Mouse (Mus musculus): ENCODE measurements around the gene Nol4l.
"Not testable (repeated sequence)": the region's sequence is repeated elsewhere in the genome, so short reads cannot be mapped to it uniquely, and the experiment has no call there.

Gene Nol4l

DNA sequence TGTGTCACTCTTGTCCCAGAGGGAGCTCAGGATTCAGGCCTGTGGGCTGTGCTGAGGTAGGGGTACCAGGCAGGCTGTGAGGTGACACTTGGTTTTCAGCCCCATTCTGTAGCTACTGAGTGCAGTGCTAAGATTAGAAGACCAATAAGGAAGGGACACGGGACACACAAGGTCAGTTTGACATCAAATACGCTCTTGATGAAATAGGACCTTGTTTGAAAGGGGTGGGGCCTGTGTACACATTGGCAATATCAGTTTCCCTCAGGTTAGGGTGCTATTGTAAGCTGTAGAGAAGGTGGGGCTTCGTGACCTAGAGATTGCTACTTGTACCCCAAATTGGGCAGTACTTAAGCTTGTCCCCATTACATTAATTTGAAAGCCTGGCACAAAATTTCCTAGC is 124.9 kb downstream of the Nol4l start:
- no peak for DNase-seq

DNA sequence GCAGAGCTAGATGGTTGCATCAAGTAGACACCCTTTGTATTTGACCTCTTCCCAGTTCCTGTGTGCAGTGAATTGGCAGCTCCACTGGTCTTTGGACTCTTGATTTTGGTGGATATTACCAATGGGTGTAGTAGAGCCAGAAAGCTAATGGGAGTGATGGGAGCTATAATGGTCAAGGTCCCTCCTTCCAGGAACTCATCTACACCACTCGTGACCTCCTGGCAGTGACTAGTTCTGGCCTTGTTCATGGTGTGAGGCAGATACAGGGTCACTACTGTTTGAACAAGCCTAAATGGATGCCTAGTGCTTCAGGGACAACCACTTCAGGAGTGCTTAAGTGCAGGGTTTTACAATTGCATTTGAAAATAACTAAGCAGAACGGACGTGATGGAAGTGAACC is 125.7 kb downstream of the Nol4l start:
- DNase-seq, result no peak

DNA sequence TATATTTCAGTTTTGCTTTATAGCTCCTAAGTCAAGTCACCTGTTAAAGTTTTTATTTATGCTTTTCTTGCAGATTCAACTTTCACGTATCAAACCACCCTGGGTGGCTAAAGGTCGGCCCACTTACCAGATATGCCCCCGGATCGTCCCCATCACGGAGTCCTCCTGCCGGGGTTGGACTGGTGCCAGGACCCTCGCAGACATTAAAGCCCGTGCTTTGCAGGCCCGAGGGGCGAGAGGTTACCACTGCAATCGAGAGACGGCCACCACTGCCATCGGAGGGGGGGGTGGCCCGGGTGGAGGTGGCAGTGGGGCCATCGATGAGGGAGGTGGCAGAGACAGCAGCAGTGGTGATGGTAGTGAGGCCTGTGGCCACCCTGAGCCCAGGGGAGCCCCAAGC is 130.6 kb downstream of the Nol4l start:
- no peak for DNase-seq

DNA sequence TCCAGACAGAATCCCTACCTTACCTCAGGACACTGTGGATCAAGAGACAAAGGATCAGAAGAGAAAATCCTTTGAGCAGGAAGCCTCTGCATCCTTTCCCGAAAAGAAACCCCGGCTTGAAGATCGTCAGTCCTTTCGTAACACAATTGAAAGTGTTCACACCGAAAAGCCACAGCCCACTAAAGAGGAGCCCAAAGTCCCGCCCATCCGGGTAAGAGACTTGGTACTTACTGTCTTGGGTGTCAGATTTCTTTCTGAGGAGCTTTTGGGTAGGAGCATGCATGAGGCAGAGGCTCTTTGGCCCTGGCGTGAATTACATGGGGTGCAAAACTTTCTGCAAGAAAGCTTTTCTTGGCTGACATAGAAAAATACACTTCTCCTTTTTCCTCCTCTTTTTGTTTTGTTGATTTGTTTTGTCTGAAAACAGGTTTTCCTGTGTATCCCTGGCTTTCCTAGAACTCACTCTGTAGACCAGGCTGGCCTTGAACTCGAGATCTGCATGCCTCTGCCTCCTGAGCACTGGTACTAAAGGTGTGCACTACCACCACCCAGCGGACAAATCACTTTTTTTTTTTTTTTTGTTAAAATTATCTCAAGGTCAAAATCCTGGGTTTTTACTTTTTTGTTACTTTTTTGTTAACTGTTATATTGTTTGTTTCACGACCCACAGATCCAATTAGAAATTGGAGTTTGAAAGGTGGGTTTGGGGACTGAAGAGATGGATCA is 131.8 kb downstream of the Nol4l start:
- no peak for DNase-seq

DNA sequence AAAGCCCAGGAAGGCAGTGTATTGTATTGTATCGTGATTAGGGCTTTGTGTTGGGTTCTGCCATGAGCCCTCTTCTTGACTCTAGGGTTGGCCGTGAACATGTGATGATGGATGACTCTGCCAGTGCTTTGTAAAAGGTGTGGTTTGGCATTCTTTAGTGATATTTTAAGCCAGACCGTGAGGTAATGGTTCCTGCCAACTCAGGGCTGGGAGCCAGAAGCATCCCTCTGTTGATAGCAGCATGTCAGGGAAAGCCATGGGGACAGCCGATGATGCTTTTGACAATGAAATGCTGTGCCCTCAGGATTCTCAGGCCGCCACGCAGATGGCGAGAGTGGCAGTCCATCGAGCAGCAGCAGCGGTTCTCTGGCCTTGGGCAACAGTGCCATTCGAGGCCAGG is 136.7 kb downstream of the Nol4l start:
- no peak for DNase-seq

DNA sequence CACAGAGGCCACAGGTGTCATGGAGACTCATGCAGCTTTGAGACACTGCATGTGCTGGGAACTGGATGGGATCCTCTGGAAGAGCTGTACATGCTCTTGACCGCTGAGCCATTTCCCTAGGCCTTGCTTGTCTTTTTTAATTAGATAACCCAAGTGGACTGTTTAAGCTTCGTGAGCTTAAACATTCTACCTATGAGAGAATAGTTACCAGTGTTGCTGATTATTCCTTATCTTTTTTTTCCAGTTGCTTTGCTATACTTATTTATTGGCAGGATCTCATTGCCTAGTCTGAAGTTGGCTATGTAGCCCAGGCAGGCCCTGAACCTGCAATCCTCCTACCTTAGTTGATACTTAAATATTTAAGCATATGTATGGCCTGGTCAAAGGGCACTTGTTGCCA is 139.9 kb downstream of the Nol4l start:
- DNase-seq, result no peak

DNA sequence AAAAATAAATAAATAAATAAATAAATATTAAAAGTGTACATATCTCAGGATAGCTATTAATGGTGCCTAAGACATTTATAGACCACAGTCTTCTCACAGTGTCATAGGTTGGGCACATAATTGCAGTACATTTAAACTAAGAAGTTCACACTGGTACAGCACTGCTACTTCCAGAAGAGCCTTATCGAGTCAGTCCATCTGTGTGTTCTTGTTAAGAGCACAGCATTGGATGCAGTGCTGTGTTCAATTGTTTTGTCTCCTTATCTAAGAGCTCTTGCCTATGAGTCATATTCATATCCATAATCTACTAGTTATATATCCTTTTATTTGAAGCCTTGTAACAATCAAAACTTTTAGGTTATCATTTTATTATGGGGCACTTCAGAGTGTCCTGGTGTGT is 149.3 kb downstream of the Nol4l start:
- DNase-seq, result no peak

DNA sequence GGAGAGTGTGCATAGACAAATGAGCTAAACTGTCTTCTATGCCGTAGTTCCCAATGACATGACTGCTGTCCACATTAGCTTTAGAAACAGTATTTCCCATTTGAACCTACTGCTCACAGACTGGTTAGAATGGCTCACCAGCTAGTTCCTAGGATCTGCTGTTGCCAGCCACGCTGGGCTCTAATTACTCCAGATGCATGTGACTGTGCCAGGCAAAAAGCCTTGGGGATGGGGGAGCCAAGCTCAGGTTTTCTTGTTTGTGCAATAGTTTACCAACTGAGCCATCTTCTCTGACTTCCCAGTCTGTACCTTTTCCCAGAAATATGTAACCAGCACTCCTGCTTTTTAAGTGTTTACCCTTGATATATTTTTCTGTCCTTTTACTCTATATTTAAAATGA is 154.4 kb downstream of the Nol4l start:
- DNase-seq, result no peak

DNA sequence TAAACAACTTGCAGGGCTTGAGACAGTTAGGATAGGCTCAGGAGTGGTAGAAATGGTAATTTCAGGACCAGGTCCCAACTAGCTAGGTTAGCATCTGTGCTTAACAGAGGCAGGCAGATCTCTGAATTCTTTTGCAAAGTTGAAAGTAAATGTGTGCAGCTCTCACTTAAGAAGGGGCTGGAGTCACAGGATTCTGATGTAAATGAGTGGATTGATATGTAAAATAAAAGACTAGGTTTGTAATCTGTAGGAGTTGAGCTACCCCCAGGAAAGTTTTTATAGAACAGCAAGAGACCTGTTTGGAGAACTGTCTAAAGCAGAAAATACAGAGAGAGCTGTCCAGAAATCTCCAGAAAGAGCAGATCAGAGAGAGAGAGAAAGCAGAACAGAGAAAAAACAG is 158.9 kb downstream of the Nol4l start:
- no peak for DNase-seq

DNA sequence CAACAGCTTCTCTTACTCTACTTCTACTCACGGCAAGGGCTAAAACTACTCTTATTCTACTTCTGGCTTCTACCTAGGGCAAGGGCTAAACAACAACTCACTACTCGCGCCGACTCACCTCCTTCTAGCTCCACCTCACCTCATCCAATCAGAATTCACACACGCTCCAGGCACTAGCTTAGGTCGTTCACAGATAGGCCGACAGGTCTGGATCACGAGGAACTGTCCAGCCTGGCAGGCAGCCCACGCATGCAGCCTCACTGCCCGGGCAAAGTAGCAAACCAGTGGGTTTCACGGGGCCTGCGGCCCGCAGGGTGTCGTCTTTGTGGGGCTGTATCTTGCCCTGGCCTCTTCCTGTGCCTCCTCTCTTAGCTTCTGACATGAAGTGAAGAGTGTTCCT is 165.2 kb downstream of the Nol4l start:
- DNase-seq, result not testable (repeated sequence)

DNA sequence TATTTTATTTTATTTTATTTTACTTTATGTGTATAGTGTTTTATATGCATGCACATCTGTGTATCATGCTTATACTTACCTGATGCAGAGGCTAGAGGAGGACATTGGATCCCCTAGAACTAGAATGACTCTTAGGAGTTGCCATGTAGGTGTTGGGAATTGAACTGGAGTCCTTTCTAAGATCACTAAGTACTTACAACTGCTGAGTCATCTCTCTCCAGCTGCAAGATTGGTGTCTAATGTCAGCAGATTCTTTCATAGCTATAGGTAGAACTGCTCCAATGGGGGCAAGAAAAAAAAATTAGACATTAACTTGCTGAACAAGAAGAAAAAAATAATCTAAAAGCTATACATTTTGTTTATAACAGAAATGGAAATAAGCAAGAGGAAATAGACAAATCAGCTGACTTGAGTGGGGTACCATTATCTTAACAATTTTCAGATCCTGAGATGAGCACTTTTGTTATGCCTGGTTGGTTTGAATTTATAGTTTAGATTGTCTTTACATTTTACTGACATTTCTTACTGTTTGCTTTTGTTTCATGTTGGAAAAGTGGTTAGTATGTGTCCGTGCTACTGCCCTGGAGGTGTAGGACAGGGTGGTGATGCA is 168.6 kb downstream of the Nol4l start:
- no peak for DNase-seq
